Mouse (Mus musculus) regulatory T cell (primary cell): ENCODE results near the gene Cmtm1.

ENCODE experiments used
- in situ Hi-C: fragments of 300-600 bp; cut with MboI, MseI; formaldehyde crosslinking; loops from one replicate; pipeline ENCODE4 v1.15.1; 2025; ENCODE audit warnings: high pct_unique_total_duplicates

The Cmtm1 gene

DNA sequence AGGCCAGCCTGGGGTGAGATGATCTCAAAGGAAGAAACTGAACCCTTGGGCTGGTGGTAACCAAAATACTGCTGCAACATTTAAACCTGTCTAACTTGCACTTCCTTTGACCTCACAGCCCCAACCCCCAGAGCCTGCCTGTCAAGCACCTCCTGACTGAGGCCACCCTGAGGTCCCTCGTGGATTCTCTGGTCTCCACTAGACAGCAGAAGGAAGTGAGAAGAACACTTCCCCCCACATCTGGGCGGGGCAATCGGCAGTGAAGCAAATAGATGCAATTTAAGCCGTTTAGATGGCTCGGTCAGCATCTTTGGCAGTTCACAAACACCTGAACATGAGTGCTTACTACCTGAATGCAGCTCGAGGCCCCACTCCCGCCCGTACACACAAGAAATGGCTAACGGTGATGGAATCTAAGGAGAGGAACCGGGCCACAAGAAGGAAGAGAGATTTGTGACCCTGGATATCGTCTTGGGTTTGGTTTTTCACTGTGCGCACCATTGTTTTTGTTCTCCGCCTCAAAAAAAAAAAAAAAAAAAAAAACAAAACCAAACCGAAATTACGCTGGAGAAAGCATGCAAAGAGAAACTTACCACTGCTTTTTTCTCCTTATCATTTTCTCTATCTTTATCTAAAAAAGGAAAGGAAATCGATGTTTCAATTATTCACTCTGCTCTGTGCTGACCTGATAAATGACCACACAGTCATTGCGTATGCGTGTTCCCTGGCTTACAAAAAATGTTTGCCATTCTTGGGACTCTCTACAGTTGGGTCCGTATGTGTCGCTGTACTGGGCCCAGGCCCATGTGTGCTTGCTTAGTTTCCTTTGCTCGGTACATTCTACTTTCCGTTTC, 62.7 kb downstream of the Cmtm1 start:
- in situ Hi-C loops, result loop anchor here (10.0 kb wide), 1 partner anchor 198 kb away; the partner anchor contains the start of gene Dync1li2

- in situ Hi-C loops, result loop anchor here (10.0 kb wide), 1 partner anchor 198 kb away; the partner anchor contains the start of gene Dync1li2
These were observed 63.3 kb downstream of the Cmtm1 start for GRCm38 (mm10) chr8:104246621-104247020.
